Mouse (Mus musculus) lung, postnatal 0 days (tissue): ENCODE measurements around the gene Baiap2l2.

Experiments
- CTCF ChIP-seq: IDR thresholded peaks from 2 replicates; pipeline ENCODE4 v1.5.1; 2016; ENCODE audit warnings: antibody characterized with exemption, mild to moderate bottlenecking
- EP300 ChIP-seq: IDR thresholded peaks from 2 replicates; pipeline ENCODE4 v1.6.1; 2016; ENCODE audit warnings: antibody characterized with exemption, mild to moderate bottlenecking, control low read depth

GRCm38 (mm10) chr15:79283371-79283770 is 2.0 kb downstream of the Baiap2l2 start:
- TF ChIP-seq CTCF (no peak), EP300 (no peak)
